In the genomic region with DNA sequence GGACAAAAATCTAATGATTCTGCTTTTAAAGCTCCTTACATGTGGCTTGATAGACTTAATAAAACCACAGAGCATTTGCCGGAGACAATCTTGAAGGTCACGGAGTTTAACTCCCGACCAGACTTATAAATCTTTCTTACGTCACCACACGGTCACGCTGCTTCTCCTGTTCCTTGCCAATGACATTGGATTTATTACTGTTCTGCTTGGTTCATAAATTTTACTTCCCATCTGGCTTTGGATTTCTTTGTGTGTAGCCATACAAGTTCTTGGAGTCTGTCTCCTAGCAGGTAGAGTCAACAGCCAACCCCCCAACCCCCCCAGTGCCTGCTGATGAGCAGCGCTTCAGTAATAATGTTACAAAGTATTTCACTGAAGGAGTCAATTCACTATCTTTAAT, we compare ENCODE assay signal across 18 mouse cellular contexts.
DNase-seq lines count a peak whose midpoint lies in the region; ATAC-seq and TF ChIP-seq lines count a peak whose summit lies in the region.
"Had no signal": no experiment of that assay in that cellular context is flagged by ENCODE, and none has a peak within 500 bp of the region (broad histone marks: within the 10 kb centered on the region; RNA-seq: fewer than 3 reads in every experiment).

No protein-coding gene starts in this region.

- peak; percentile 40; the same call in 1 of the 2 replicates for ATAC-seq in neural tube, embryonic 13.5 days (ENCODE audit: low read depth)
- ATAC-seq in midbrain, embryonic 16.5 days = no peak
- ATAC-seq: liver, embryonic 12.5 days had no signal

- 14% methylated on average over 7 of the region's 7 CpGs for WGBS in kidney, adult 2 months
- WGBS in neural tube, embryonic 13.5 days = 15% methylated on average over 7 of the region's 7 CpGs
- 88% methylated on average over 7 of the region's 7 CpGs for WGBS in midbrain, embryonic 16.5 days

- no peaks in the 10 kb centered on the region for H3K27me3 ChIP-seq in kidney, adult 2 months (replicated peaks; ENCODE audit: control insufficient read depth, insufficient read depth, low read length)
- no peaks in the 10 kb centered on the region for H3K27me3 ChIP-seq in neural tube, embryonic 13.5 days
- H3K27me3 ChIP-seq in midbrain, embryonic 16.5 days (ENCODE audit: control insufficient read depth, insufficient read depth, low read depth, low read length) = no peaks in the 10 kb centered on the region
- H3K27me3 ChIP-seq: liver, embryonic 12.5 days; stomach, embryonic 15.5 days had no signal

- H3K9me3 ChIP-seq in neural tube, embryonic 13.5 days = no peaks in the 10 kb centered on the region
- H3K9me3 ChIP-seq in midbrain, embryonic 16.5 days (replicated peaks; ENCODE audit: control insufficient read depth, low read length, poor library complexity, severe bottlenecking) = no peaks in the 10 kb centered on the region
- H3K9me3 ChIP-seq: forebrain, embryonic 10.5 days; liver, embryonic 12.5 days; stomach, embryonic 15.5 days had no signal

- no peak overlapping the region for H3K27ac ChIP-seq in kidney, adult 2 months (ENCODE audit: insufficient read depth, low read depth, low read length)
- no peak overlapping the region for H3K27ac ChIP-seq in neural tube, embryonic 13.5 days (replicated peaks)
- no peak overlapping the region for H3K27ac ChIP-seq in midbrain, embryonic 16.5 days (ENCODE audit: low read length)
- H3K27ac ChIP-seq: forebrain, embryonic 10.5 days; heart, adult 2 months; liver, embryonic 12.5 days; stomach, embryonic 15.5 days had no signal

- no peak overlapping the region for H3K4me2 ChIP-seq in neural tube, embryonic 13.5 days
- no peak overlapping the region for H3K4me2 ChIP-seq in midbrain, embryonic 16.5 days (ENCODE audit: low read length)
- H3K4me2 ChIP-seq: liver, embryonic 12.5 days; lung, embryonic 14.5 days; stomach, embryonic 15.5 days had no signal

- no peak overlapping the region for H3K9ac ChIP-seq in neural tube, embryonic 13.5 days
- H3K9ac ChIP-seq in midbrain, embryonic 16.5 days (ENCODE audit: low read depth, low read length) = no peak overlapping the region
- H3K9ac ChIP-seq: liver, embryonic 12.5 days; lung, embryonic 14.5 days; stomach, embryonic 15.5 days had no signal

- TF ChIP-seq CTCF in kidney, adult 2 months (conservative IDR thresholded peaks at IDR 0.05; ENCODE audit: insufficient read depth, insufficient read length, low read depth, low read length) = no peak

- H3K4me3 ChIP-seq in kidney, adult 2 months (ENCODE audit: insufficient read depth, low read depth, low read length) = no peak overlapping the region
- H3K4me3 ChIP-seq in neural tube, embryonic 13.5 days = no peak overlapping the region
- H3K4me3 ChIP-seq in midbrain, embryonic 16.5 days (ENCODE audit: low read depth, low read length) = no peak overlapping the region
- H3K4me3 ChIP-seq: forebrain, embryonic 10.5 days; heart, adult 2 months; liver, embryonic 12.5 days; stomach, embryonic 15.5 days had no signal

- TF ChIP-seq POLR2A in kidney, adult 2 months (IDR thresholded peaks at IDR 0.05; ENCODE audit: low read depth, low read length) = no peak

- no peaks in the 10 kb centered on the region for H3K36me3 ChIP-seq in kidney, adult 2 months (ENCODE audit: control insufficient read depth, insufficient read depth, low read length)
- H3K36me3 ChIP-seq in neural tube, embryonic 13.5 days = no peaks in the 10 kb centered on the region
- H3K36me3 ChIP-seq in midbrain, embryonic 16.5 days (ENCODE audit: control insufficient read depth, insufficient read depth, low read length) = no peaks in the 10 kb centered on the region
- H3K36me3 ChIP-seq: forebrain, embryonic 10.5 days; liver, embryonic 12.5 days; stomach, embryonic 15.5 days had no signal

- DNase-seq in kidney, adult 2 months = peak; percentile 27
- DNase-seq in kidney, postnatal 10 days = no peak
- DNase-seq in hindlimb bud, embryonic 11.5 days (ENCODE audit: extremely low spot score, low read depth, low spot score) = peak; percentile 39
- peak; percentile 5 to 36 for DNase-seq in kidney, postnatal 25 days
- DNase-seq in cerebellum, postnatal 14 days = no peak
- DNase-seq: cerebellum, postnatal 36 days; gastrocnemius, postnatal 10 days; heart, adult 2 months; layer of hippocampus, adult 9-11 months; lung, embryonic 14.5 days; midbrain, embryonic 14.5 days; right cerebral cortex, postnatal 14 days; thymus, adult 2 months had no signal

- no peaks in the 10 kb centered on the region for H3K4me1 ChIP-seq in kidney, adult 2 months (ENCODE audit: control insufficient read depth, insufficient read depth, low read length)
- peaks cover 22% of the 10 kb centered on the region; the same call in 1 of the 2 replicates for H3K4me1 ChIP-seq in neural tube, embryonic 13.5 days (replicated peaks)
- H3K4me1 ChIP-seq in midbrain, embryonic 16.5 days (ENCODE audit: control insufficient read depth, insufficient read depth, low read length) = no peaks in the 10 kb centered on the region
- H3K4me1 ChIP-seq: forebrain, embryonic 10.5 days; liver, embryonic 12.5 days; stomach, embryonic 15.5 days had no signal

Comparison
In these comparisons a context has a peak if more than half of its experiments do, and no peak if none do; other contexts are left out.
1. DNase-seq: peak in kidney, adult 2 months (single experiment), hindlimb bud, embryonic 11.5 days (single experiment) and kidney, postnatal 25 days (2 of 2); none in kidney, postnatal 10 days (single experiment) and cerebellum, postnatal 14 days (0 of 2).